Mouse (Mus musculus) embryonic facial prominence, embryonic 14.5 days (tissue): Measurements from ENCODE around the gene Trpm5. TPM values are rescaled to one million over a fixed set of nuclear protein-coding genes. Genes with fewer than 3 reads are reported as not detected.
A peak's percentile ranks its signal among the peaks of the same experiment; 100 is the strongest.

Source experiments
- ATAC-seq: fragments of 200-750 bp; cut with Nextera tagmentation; 2 replicates; pipeline ENCODE4 v1.8.0; 2017; ENCODE audit warnings: low read depth, moderate number of reproducible peaks, moderate TSS enrichment
- DNase-seq: peaks from one replicate; pipeline ENCODE4 v3.0.0-alpha.2; 2015; ENCODE audit warnings: low spot score
- H3K27ac ChIP-seq: fragments of 300-500 bp; sonication (generic); replicated peaks from 2 replicates; pipeline ENCODE4 v1.5.1; 2014; ENCODE audit warnings: low read depth, mild to moderate bottlenecking, low read length, moderate library complexity
- H3K27me3 ChIP-seq: fragments of 300-500 bp; sonication (generic); replicated peaks from 2 replicates; pipeline ENCODE4 v1.6.1; 2014; ENCODE audit warnings: low read length; ENCODE audit not compliant: control insufficient read depth, insufficient read depth
- H3K36me3 ChIP-seq: fragments of 300-500 bp; sonication (generic); 2 replicates; pipeline ENCODE4 v1.6.1; 2014; ENCODE audit warnings: low read length, mixed read lengths; ENCODE audit not compliant: control insufficient read depth, insufficient read depth
- H3K4me1 ChIP-seq: fragments of 300-500 bp; sonication (generic); 2 replicates; pipeline ENCODE4 v1.6.1; 2014; ENCODE audit warnings: antibody characterized with exemption, low read length; ENCODE audit not compliant: control insufficient read depth, insufficient read depth
- H3K4me2 ChIP-seq: fragments of 300-500 bp; sonication (generic); 2 replicates; pipeline ENCODE4 v1.6.1; 2014; ENCODE audit warnings: low read depth, mild to moderate bottlenecking, low read length, moderate library complexity, mixed read lengths
- H3K4me3 ChIP-seq: fragments of 300-500 bp; sonication (generic); 2 replicates; pipeline ENCODE4 v1.5.1; 2014; ENCODE audit warnings: low read depth, mild to moderate bottlenecking, low read length
- H3K9ac ChIP-seq: fragments of 300-500 bp; sonication (generic); 2 replicates; pipeline ENCODE4 v1.6.1; 2014; ENCODE audit warnings: low read depth, mild to moderate bottlenecking, low read length, moderate library complexity, mixed read lengths
- H3K9me3 ChIP-seq: fragments of 300-500 bp; sonication (generic); 2 replicates; pipeline ENCODE4 v1.6.1; 2016; ENCODE audit warnings: low read length; ENCODE audit not compliant: control insufficient read depth
- WGBS: fragments of 180-500 bp; shearing (Covaris S2); extraction: QIAGEN DNeasy Blood & Tissue Kit; methylation state at CpG from one replicate; pipeline ENCODE4 v1.1.7; 2014; 5-methylcytosine and 5-hydroxymethylcytosine counted together
- polyA plus RNA-seq: library from polyadenylated mRNA; unstranded; fragments of >200 nt; fragmentation: Nextera tagmentation; extraction: Ambion mirVana; gene quantifications from 2 replicates; pipeline ENCODE4 v1.2.1, GENCODE M21; 2014

Gene Trpm5
- 14.7 and 18.2 TPM in 2 replicates for polyA plus RNA-seq

- Histone ChIP-seq H3K4me1 (no peaks in the 10 kb centered on the region), H3K27me3 (no peaks in the 10 kb centered on the region), H3K36me3 (no peaks in the 10 kb centered on the region), H3K4me2 (no peak within 1 kb of the TSS), H3K9me3 (no peaks in the 10 kb centered on the region), H3K4me3 (no peak within 1 kb of the TSS), H3K27ac (no peak within 1 kb of the TSS), H3K9ac (no peak within 1 kb of the TSS)
- WGBS: 32% methylated on average over 10 of the region's 10 CpGs
- peak; percentile 84; the same call in 1 of the 2 replicates for ATAC-seq
- peak; percentile 46 for DNase-seq
Measured at GRCm38 (mm10) chr7:143094592-143095553, at the start of gene Trpm5. Gene Trpm5 (minus strand): TSS chr7:143094642.

DNA sequence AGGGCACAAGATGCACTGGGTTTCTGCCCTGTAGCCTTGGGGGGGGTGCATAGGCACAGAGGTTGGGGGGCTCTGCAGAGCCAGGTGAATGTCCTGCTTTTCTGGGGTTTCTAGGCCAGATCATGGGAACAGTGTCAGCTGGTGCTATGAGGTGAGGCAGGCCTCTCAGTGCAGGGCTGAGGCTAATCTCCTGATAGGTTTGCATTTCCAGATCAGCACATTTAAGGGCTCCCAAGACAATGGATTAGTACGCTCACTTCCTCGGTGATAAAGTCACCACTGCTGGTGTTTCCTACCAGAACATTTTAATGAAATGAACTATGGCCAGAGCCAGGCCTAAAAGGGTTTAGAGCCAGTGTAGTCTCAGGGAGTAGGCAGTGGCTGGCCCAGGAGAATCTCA lies 48.2 kb upstream of the Trpm5 start:
- Histone ChIP-seq H3K9me3 (no peaks in the 10 kb centered on the region), H3K27me3 (no peaks in the 10 kb centered on the region), H3K27ac (no peak overlapping the region), H3K4me1 (no peaks in the 10 kb centered on the region), H3K36me3 (no peaks in the 10 kb centered on the region), H3K9ac (no peak overlapping the region), H3K4me3 (no peak overlapping the region), H3K4me2 (no peak overlapping the region)
- DNase-seq (no peak), ATAC-seq (no peak)
- WGBS: 88% methylated on average over 2 of the region's 2 CpGs

DNA sequence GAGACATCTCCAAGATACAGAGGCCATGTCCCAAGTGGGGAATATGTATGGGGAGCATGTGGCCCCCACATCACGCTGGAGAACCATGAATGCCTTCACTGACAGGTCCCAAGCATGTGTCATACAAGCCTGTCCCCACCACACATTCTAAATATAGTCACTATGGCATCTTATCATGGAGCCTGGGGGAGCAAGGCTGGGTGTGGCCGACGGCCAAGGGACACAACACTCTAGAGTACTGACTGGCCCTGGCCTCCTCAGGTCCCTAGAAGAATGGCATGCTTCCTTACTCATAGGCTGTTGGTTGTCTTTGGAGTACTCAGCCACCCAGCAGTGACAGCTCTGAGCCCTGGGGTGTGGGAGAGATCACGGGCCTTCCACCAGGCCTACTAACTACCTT lies 45.5 kb upstream of the Trpm5 start:
- Histone ChIP-seq H3K4me2 (no peak overlapping the region), H3K9ac (no peak overlapping the region), H3K4me3 (no peak overlapping the region), H3K9me3 (no peaks in the 10 kb centered on the region), H3K36me3 (no peaks in the 10 kb centered on the region), H3K27ac (no peak overlapping the region), H3K4me1 (no peaks in the 10 kb centered on the region), H3K27me3 (no peaks in the 10 kb centered on the region)
- WGBS: 81% methylated on average over 4 of the region's 4 CpGs
- DNase-seq (no peak), ATAC-seq (no peak)

GRCm38 (mm10) chr7:143138789-143139188 lies 44.3 kb upstream of the Trpm5 start:
- Histone ChIP-seq H3K9ac (no peak overlapping the region), H3K9me3 (no peaks in the 10 kb centered on the region), H3K27me3 (no peaks in the 10 kb centered on the region), H3K27ac (no peak overlapping the region), H3K4me1 (no peaks in the 10 kb centered on the region), H3K4me3 (no peak overlapping the region), H3K4me2 (no peak overlapping the region), H3K36me3 (no peaks in the 10 kb centered on the region)
- ATAC-seq (no peak), DNase-seq (peak; percentile 39)
- 29% methylated on average over 1 of the region's 1 CpGs for WGBS

DNA sequence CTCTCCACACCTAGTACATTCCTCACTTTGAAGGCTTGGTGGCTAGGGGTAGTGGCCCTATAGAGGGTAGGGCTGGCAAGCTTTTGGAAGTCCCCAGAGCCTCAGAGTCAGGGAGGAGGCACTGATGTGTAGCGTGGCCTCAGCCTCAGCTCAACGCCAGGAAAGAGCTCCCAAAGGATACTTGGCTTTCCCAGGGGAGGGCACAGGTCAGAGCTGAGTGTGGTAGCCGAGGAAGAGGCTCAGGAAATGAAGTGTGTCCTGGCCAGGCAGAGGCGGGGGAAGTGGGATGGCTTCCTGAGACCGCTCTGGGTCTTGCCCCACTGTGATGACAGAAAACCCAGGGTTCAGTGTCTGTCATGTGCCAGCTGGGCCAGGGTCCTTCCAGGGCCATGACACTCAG lies 42.1 kb upstream of the Trpm5 start:
- H3K9me3 ChIP-seq: no peaks in the 10 kb centered on the region
- no peaks in the 10 kb centered on the region for H3K27me3 ChIP-seq
- 41% methylated on average over 5 of the region's 5 CpGs for WGBS
- no peak overlapping the region for H3K4me3 ChIP-seq
- no peak overlapping the region for H3K4me2 ChIP-seq
- no peak overlapping the region for H3K27ac ChIP-seq
- DNase-seq: no peak
- no peak for ATAC-seq
- no peak overlapping the region for H3K9ac ChIP-seq
- H3K36me3 ChIP-seq: no peaks in the 10 kb centered on the region
- H3K4me1 ChIP-seq: no peaks in the 10 kb centered on the region

DNA sequence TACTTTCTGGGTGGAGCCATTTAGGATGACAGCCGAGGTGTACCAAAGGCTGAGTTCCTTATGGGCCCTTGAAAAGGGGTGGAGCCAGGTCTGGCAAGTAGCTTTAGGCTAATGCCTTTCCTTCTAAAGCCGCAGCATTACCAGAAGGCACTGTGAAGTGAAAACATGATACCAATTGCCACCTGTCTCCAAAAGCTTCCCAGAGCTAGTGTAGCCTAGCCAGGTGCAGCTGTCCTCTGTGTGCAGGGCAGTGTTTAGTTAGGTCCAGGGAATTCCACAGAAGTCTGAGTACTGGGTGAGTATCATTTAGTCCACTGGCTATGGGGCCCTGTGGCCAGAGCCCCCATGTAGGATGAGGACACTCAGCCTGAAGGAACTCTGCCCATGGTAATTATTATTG lies 41.7 kb upstream of the Trpm5 start:
- WGBS: 47% methylated on average over 2 of the region's 2 CpGs
- ATAC-seq: peak; percentile 59
- no peaks in the 10 kb centered on the region for H3K27me3 ChIP-seq

DNA sequence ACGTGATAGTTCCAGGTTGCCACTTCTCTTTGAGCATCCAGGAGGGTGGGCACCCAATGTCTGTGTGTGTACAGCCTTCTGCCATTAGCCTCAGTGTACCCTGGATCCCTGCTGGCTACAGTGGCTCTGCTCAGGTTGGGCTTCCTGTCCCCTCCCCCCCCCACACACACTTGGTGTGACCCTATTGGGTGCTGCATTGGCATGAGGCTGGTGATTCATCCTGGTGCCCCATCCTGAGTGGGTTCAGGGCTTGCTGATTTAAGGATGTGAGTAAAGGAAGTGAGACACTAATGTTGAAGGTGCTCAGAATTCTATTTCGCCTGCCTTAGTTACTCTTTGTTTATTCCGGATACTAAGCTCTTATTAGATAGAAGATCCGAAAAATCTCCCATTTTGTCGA lies 38.4 kb upstream of the Trpm5 start:
- Histone ChIP-seq H3K4me2 (no peak overlapping the region), H3K4me1 (no peaks in the 10 kb centered on the region), H3K9ac (no peak overlapping the region), H3K4me3 (no peak overlapping the region), H3K9me3 (no peaks in the 10 kb centered on the region), H3K27ac (no peak overlapping the region), H3K36me3 (no peaks in the 10 kb centered on the region), H3K27me3 (no peaks in the 10 kb centered on the region)
- ATAC-seq (no peak), DNase-seq (no peak)
- WGBS: 84% methylated on average over 5 of the region's 5 CpGs

More for the DNA sequence above, 41.7 kb upstream of the Trpm5 start:
- Histone ChIP-seq H3K36me3 (no peaks in the 10 kb centered on the region), H3K4me2 (no peak overlapping the region), H3K4me1 (no peaks in the 10 kb centered on the region), H3K27ac (no peak overlapping the region), H3K4me3 (no peak overlapping the region), H3K9me3 (no peaks in the 10 kb centered on the region), H3K9ac (no peak overlapping the region)
- peak; percentile 64 for DNase-seq

GRCm38 (mm10) chr7:143124902-143125301 lies 30.5 kb upstream of the Trpm5 start:
- no peaks in the 10 kb centered on the region for H3K36me3 ChIP-seq
- no peaks in the 10 kb centered on the region for H3K9me3 ChIP-seq
- WGBS: 66% methylated on average over 3 of the region's 3 CpGs
- H3K27ac ChIP-seq: no peak overlapping the region
- no peak for DNase-seq
- H3K4me1 ChIP-seq: peaks cover 15% of the 10 kb centered on the region
- no peak overlapping the region for H3K9ac ChIP-seq
- H3K4me2 ChIP-seq: no peak overlapping the region
- no peak overlapping the region for H3K4me3 ChIP-seq
- no peak for ATAC-seq
- H3K27me3 ChIP-seq: no peaks in the 10 kb centered on the region
